24 mouse cellular contexts compared by ENCODE assay signal in the genomic region with DNA sequence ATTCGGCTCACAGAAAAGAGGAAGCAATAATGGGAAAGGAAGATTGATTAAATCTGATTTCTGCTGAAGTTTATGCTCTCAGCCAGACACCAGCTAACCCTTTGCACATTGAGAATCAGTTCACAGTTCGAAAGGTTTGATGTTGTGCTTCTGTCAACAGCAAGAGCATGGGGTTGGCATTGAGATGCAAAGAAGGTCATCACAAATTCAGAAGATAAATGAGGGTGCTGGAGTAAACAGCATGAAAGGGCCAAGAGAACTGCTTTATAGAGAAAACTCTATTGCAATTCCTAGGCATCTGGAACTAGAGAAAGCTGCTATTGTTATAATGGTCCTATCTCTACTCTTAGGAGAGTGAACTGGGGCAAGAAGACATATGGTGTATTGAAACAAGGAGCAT.
DNase-seq lines count a peak whose midpoint lies in the region; ATAC-seq lines count a peak whose summit lies in the region.
"Had no signal": no experiment of that assay in that cellular context is flagged by ENCODE, and none has a peak within 500 bp of the region (broad histone marks: within the 10 kb centered on the region; RNA-seq: fewer than 3 reads in every experiment).

No protein-coding gene starts in this region.

- no peak overlapping the region for H3K9ac ChIP-seq in hindbrain, embryonic 11.5 days (ENCODE audit: low read depth, low read length)
- no peak overlapping the region for H3K9ac ChIP-seq in hindbrain, embryonic 16.5 days (ENCODE audit: low read depth, low read length)
- H3K9ac ChIP-seq in midbrain, embryonic 11.5 days (ENCODE audit: low read length) = no peak overlapping the region
- H3K9ac ChIP-seq in midbrain, embryonic 13.5 days (replicated peaks) = no peak overlapping the region
- H3K9ac ChIP-seq: embryonic facial prominence, embryonic 13.5 days; embryonic facial prominence, embryonic 15.5 days; forebrain, embryonic 12.5 days had no signal

- no peak overlapping the region for H3K4me2 ChIP-seq in hindbrain, embryonic 11.5 days (replicated peaks; ENCODE audit: low read depth, low read length)
- H3K4me2 ChIP-seq in hindbrain, embryonic 16.5 days (ENCODE audit: low read length) = no peak overlapping the region
- no peak overlapping the region for H3K4me2 ChIP-seq in midbrain, embryonic 11.5 days
- H3K4me2 ChIP-seq in midbrain, embryonic 13.5 days (replicated peaks) = no peak overlapping the region
- H3K4me2 ChIP-seq: embryonic facial prominence, embryonic 13.5 days; embryonic facial prominence, embryonic 15.5 days; forebrain, embryonic 12.5 days had no signal

- peak; percentile 4 for DNase-seq in hindbrain, embryonic 11.5 days (ENCODE audit: low spot score)
- peak; percentile 76 for DNase-seq in midbrain, embryonic 11.5 days (ENCODE audit: low spot score, missing footprints)
- peak; percentile 12 for DNase-seq in embryo, embryonic 10.5 days (ENCODE audit: low spot score)
- DNase-seq in embryo, embryonic 11 days = peak; percentile 2
- DNase-seq in thymus, postnatal 36 days = no peak
- no peak for DNase-seq in left cerebral cortex, postnatal 10 days (ENCODE audit: extremely low spot score in 1 of 2, low spot score in 2 of 2)
- DNase-seq: adrenal gland, adult 2 months; adrenal gland, postnatal 10 days; adrenal gland, postnatal 25 days; cerebellum, adult 11 months; cerebellum, adult 18-20 months; cerebellum, adult 8-10 months; cerebellum, adult 9-11 months; cerebellum, postnatal 14 days; cerebellum, postnatal 36 days had no signal

- H3K27ac ChIP-seq in hindbrain, embryonic 11.5 days (ENCODE audit: low read depth, low read length) = no peak overlapping the region
- H3K27ac ChIP-seq in hindbrain, embryonic 16.5 days (ENCODE audit: low read depth, low read length) = no peak overlapping the region
- H3K27ac ChIP-seq in midbrain, embryonic 11.5 days (ENCODE audit: low read depth, low read length) = no peak overlapping the region
- no peak overlapping the region for H3K27ac ChIP-seq in midbrain, embryonic 13.5 days
- H3K27ac ChIP-seq: embryonic facial prominence, embryonic 13.5 days; embryonic facial prominence, embryonic 15.5 days; forebrain, embryonic 10.5 days; forebrain, embryonic 12.5 days had no signal

- WGBS in hindbrain, embryonic 11.5 days = 41% methylated on average over 2 of the region's 2 CpGs
- WGBS in hindbrain, embryonic 16.5 days = 47% methylated on average over 2 of the region's 2 CpGs
- WGBS in midbrain, embryonic 11.5 days = 65% methylated on average over 2 of the region's 2 CpGs
- 66% methylated on average over 2 of the region's 2 CpGs for WGBS in midbrain, embryonic 13.5 days

- ATAC-seq in hindbrain, embryonic 11.5 days (ENCODE audit: low FRiP score) = peak; percentile 80
- ATAC-seq in hindbrain, embryonic 16.5 days = no peak
- peak; percentile 62; the same call in 1 of the 2 replicates for ATAC-seq in midbrain, embryonic 11.5 days (ENCODE audit: low FRiP score)
- no peak for ATAC-seq in midbrain, embryonic 13.5 days
- ATAC-seq: forebrain, embryonic 14.5 days; forebrain, embryonic 16.5 days had no signal

- H3K4me3 ChIP-seq in hindbrain, embryonic 11.5 days (ENCODE audit: low read depth, low read length) = no peak overlapping the region
- no peak overlapping the region for H3K4me3 ChIP-seq in hindbrain, embryonic 16.5 days (ENCODE audit: low read length)
- H3K4me3 ChIP-seq in midbrain, embryonic 11.5 days (ENCODE audit: low read depth, low read length) = no peak overlapping the region
- no peak overlapping the region for H3K4me3 ChIP-seq in midbrain, embryonic 13.5 days (replicated peaks)
- H3K4me3 ChIP-seq: embryonic facial prominence, embryonic 13.5 days; embryonic facial prominence, embryonic 15.5 days; erythroblast, embryonic 14.5 days; forebrain, embryonic 10.5 days; forebrain, embryonic 12.5 days had no signal

- H3K27me3 ChIP-seq in hindbrain, embryonic 11.5 days (ENCODE audit: control insufficient read depth, insufficient read depth, low read length) = no peaks in the 10 kb centered on the region
- no peaks in the 10 kb centered on the region for H3K27me3 ChIP-seq in hindbrain, embryonic 16.5 days (replicated peaks; ENCODE audit: control insufficient read depth, insufficient read depth, low read length)
- H3K27me3 ChIP-seq in midbrain, embryonic 11.5 days (ENCODE audit: control insufficient read depth, insufficient read depth, low read length) = no peaks in the 10 kb centered on the region
- H3K27me3 ChIP-seq in midbrain, embryonic 13.5 days = no peaks in the 10 kb centered on the region
- H3K27me3 ChIP-seq: embryonic facial prominence, embryonic 13.5 days; embryonic facial prominence, embryonic 15.5 days; forebrain, embryonic 12.5 days had no signal

- no peaks in the 10 kb centered on the region for H3K4me1 ChIP-seq in hindbrain, embryonic 11.5 days (replicated peaks; ENCODE audit: control insufficient read depth, insufficient read depth, low read length)
- H3K4me1 ChIP-seq in hindbrain, embryonic 16.5 days (ENCODE audit: control insufficient read depth, insufficient read depth, low read depth, low read length) = no peaks in the 10 kb centered on the region
- H3K4me1 ChIP-seq in midbrain, embryonic 11.5 days (ENCODE audit: control insufficient read depth, insufficient read depth, low read length) = no peaks in the 10 kb centered on the region
- H3K4me1 ChIP-seq in midbrain, embryonic 13.5 days (replicated peaks) = no peaks in the 10 kb centered on the region
- H3K4me1 ChIP-seq: embryonic facial prominence, embryonic 13.5 days; embryonic facial prominence, embryonic 15.5 days; forebrain, embryonic 10.5 days; forebrain, embryonic 12.5 days had no signal

- intact Hi-C loops in left cerebral cortex, postnatal 10 days (cut with DNase I) = no loop called here

- no peaks in the 10 kb centered on the region for H3K36me3 ChIP-seq in hindbrain, embryonic 11.5 days (ENCODE audit: control insufficient read depth, insufficient read depth, low read length)
- H3K36me3 ChIP-seq in hindbrain, embryonic 16.5 days (ENCODE audit: control insufficient read depth, insufficient read depth, low read length) = no peaks in the 10 kb centered on the region
- no peaks in the 10 kb centered on the region for H3K36me3 ChIP-seq in midbrain, embryonic 11.5 days (ENCODE audit: control insufficient read depth, insufficient read depth, low read length)
- H3K36me3 ChIP-seq in midbrain, embryonic 13.5 days = no peaks in the 10 kb centered on the region
- H3K36me3 ChIP-seq: embryonic facial prominence, embryonic 13.5 days; embryonic facial prominence, embryonic 15.5 days; forebrain, embryonic 10.5 days; forebrain, embryonic 12.5 days had no signal

- H3K9me3 ChIP-seq in hindbrain, embryonic 11.5 days (ENCODE audit: control insufficient read depth, low read length) = no peaks in the 10 kb centered on the region
- no peaks in the 10 kb centered on the region for H3K9me3 ChIP-seq in hindbrain, embryonic 16.5 days (ENCODE audit: control insufficient read depth, low read length)
- no peaks in the 10 kb centered on the region for H3K9me3 ChIP-seq in midbrain, embryonic 11.5 days (ENCODE audit: control insufficient read depth, low read length)
- no peaks in the 10 kb centered on the region for H3K9me3 ChIP-seq in midbrain, embryonic 13.5 days
- H3K9me3 ChIP-seq: embryonic facial prominence, embryonic 13.5 days; embryonic facial prominence, embryonic 15.5 days; forebrain, embryonic 10.5 days; forebrain, embryonic 12.5 days had no signal

Comparison
In these comparisons a context has a peak if more than half of its experiments do, and no peak if none do; other contexts are left out.
1. ATAC-seq: peak in hindbrain, embryonic 11.5 days (single experiment) and midbrain, embryonic 11.5 days (single experiment); none in hindbrain, embryonic 16.5 days (single experiment) and midbrain, embryonic 13.5 days (single experiment).
2. DNase-seq: peak in hindbrain, embryonic 11.5 days (single experiment), midbrain, embryonic 11.5 days (single experiment), embryo, embryonic 10.5 days (single experiment) and embryo, embryonic 11 days (single experiment); none in thymus, postnatal 36 days (0 of 2) and left cerebral cortex, postnatal 10 days (0 of 2).